Mouse (Mus musculus): Measurements from ENCODE around the gene Fam122a.

Gene Fam122a

DNA sequence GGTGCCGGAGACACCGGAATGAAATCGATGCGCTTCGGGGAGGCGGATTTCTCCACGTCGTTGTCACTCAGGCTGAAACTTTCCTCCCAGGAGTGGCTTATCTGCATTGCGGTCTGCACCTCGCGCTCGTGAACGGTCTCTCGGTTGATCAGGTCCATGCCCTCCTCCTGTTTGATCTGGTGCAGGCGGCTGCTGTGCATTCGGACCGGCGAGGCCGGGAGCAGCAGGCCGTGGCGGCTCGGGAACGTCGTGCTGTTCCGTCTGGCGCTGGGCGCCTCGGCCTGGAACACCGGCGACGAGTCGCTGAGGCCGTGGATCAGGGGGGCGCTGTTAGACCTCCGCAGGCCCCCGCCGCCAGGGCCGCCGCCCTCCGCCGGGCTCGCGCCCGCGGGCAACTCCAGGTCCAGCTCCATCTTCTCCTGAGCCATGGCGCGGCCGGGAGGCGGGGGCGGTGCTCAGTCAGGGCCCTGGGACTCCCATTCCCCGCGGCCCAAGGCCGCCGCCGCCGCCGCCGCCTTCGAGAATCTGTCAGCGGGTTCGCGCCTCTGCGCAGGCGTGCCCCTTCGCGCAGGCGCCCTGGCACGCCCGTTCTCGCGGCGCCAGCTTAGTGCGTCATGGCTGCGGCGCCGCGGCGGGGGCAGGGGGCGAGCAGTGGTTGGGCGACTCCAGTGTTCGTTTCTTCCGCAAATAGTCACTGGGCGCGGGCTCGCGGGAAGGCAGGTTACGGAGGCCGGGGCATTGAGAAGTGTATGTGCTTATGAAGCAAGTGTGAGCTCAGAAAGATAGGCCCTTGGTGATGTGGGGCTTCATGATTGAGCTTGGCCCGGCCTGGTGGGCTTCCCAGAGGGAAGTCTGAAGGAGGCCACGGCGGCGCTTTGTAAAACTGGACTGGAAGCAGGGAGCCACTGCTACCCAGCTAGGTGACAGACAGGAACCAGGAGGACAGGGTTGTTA lies at the start of gene Fam122a:
Fam122a (minus strand) TSS at position 428 of the 954 bp plus-strand sequence.
- DNase-seq (ENCODE audit: low read depth, low spot score): peak; percentile 90

- DNase-seq (ENCODE audit: low read depth, low spot score): no peak
These were observed 46.5 kb upstream of the Fam122a start for GRCm38 (mm10) chr19:24523476-24524313.

GRCm38 (mm10) chr19:24521997-24522396 lies 44.8 kb upstream of the Fam122a start:
- DNase-seq (ENCODE audit: low read depth, low spot score): no peak

DNA sequence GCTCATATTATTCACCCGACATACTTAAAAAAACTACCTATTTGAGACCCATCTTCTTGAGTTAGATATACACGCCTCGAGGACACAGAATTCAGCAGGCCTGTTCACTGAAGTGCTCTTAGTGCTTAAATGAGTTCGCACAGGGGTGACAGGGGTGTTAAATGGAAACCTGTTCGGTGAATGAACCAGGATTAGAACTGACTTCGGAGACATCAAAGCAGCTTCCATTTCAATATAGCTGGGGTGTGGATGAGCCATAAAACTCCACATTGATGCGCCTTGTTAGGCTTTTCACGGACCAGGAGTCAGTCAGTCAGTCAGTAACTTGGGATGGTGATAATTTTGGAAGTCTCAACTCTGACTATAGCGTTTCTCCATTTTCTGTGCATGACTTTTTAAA lies 44.0 kb upstream of the Fam122a start:
- no peak for DNase-seq (ENCODE audit: low read depth, low spot score)

- no peak for DNase-seq (ENCODE audit: low read depth, low spot score)
These were observed 42.7 kb upstream of the Fam122a start for GRCm38 (mm10) chr19:24519732-24520409.

- DNase-seq (ENCODE audit: low read depth, low spot score): no peak
These were observed 41.2 kb upstream of the Fam122a start for GRCm38 (mm10) chr19:24518384-24518783.

DNA sequence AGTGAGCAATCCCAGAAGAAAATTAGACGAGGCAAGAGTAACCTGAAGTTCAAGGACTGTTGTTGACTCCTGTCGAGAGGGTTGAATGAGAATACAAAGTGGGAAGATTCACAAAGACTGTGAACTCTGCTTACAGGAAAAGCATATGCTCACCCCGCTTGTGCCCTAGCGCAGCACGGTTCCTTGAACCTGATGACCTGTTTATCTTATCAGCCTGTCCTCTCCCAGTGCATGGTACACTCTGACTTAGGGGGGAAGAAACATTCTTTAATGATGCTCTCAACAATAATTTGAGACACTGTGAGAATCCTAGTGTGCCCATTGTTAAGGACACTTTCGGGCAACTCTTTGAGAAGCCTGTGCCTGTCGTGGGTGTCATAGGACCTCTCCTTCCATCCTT lies 39.9 kb upstream of the Fam122a start:
- DNase-seq (ENCODE audit: low read depth, low spot score): no peak

DNA sequence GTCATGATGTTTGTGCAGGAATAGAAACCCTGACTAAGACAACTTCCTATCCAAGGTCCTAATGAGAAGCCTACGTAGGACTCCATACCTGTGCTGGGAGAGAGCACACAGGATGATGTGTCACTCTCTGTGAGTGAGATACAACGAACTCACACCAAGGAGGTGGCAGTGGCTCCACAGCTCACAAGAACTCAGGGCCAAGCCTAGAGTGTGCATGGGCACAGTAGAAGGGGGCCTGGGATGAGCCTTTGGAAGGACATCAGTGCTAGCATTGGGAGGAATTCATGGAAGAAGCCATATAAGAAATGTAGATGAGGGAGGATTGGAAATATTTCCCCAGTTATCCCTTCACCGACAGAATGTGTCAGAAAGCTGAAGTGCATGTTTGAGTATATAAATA lies 38.8 kb upstream of the Fam122a start:
- no peak for DNase-seq (ENCODE audit: low read depth, low spot score)

- DNase-seq (ENCODE audit: low read depth, low spot score): no peak
These were observed 37.8 kb upstream of the Fam122a start for GRCm38 (mm10) chr19:24514661-24515642.

DNA sequence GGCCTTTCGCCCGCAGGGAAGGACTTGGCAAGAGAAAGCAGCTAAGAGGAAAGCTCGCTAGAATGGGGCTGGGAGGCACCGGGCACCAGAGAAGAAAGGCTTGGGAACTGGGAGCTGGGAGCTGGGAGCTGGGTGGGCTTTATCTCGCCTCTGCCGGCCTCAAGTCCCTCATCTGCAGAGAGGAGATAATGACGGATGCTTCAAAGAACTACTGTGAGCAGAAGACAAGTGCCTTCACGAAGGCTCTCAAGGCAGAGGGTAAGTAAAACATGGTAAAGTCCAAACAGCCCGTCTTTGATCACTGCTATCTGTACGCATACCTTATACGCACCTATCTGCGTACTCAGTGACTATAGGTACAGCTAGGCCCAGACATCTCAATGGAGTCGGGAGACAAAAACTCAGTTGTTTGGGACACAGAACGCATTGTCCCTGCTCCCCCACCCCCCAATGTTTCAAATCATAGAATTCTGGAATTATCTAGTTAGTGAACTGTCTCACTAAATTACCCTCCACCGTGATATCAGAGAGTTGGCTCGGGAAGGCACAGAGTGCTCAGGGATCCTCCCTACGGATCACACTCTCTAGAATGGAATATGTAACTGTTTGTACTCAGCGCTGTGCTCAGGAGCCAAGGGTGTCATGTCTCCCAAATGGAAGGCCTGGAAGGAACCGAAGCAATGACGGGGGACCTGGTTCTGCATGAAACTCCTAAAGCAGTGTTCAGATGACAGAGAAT lies 36.1 kb upstream of the Fam122a start:
- peak; percentile 20 for DNase-seq (ENCODE audit: low read depth, low spot score)

DNA sequence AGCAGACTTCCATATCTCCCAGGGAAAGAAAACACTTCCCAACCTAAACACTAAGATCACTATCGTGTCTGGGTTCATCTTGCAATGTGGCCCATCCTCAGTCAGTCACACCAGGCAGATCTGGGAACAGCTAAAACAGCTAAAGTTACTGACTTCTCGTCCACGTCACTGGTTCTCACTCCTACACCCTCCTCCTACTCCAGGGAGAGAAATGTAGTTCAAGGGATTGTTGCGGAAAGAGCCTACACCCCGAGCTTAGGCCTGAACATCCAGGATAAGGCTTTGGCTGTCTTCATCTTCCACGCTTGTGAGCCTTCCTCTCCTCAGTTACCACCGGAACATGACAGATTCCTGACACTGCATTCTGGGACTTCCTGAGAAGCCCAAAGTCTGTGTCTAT lies 34.8 kb upstream of the Fam122a start:
- no peak for DNase-seq (ENCODE audit: low read depth, low spot score)

DNA sequence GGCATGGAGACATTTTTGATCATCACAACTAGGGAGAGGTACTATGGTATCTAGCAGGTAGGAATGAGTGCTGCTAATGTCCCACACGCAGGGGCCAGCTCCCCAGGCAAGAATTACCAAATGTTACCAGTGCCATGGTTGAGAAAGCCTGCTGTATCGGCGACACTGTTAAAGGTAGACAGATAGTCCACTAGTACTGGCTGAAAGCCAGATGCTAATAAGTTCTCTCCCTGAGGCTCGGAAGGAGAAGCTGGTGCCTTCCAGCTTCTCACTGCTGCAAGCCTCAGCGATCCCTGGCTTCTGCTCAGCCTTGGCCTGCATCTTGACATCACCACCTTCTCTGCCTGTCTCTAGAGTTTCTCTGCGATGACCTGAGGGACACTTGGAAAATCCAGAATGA lies 32.2 kb upstream of the Fam122a start:
- no peak for DNase-seq (ENCODE audit: low read depth, low spot score)

- DNase-seq (ENCODE audit: low read depth, low spot score): peak; percentile 9
These were observed 31.1 kb upstream of the Fam122a start for GRCm38 (mm10) chr19:24508087-24508767.

DNA sequence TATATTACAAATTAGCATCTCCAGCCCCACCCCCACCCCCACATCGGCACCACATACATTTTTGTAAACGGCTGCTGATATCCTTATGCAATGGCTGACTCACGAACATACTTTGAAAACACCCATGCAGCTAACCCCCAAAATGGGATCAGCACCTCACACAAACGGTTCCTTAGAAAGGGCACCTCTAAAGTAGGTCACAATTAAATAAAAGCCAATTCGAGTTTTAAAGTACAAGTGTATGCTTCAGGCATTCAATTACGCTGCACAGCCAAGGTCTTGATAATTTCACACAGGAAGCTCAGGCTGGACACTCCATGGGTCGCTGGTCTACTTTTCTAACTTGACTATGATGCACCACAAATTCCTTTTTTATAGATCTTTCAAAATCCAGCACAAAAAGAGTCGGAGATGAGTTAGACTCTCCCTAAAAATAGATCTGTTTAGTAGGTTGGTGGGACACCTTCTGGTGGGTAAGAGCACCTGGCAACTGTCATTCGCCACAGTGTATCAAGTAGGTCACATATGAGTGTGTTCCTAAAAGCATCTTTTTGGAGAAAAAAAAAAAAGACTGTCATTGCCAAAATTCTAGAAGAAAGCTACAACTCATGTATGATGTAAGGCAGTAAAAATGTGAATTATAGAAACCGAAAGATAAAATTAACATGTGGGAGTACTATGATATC lies 25.7 kb upstream of the Fam122a start:
- no peak for DNase-seq (ENCODE audit: low read depth, low spot score)

GRCm38 (mm10) chr19:24501525-24501924 lies 24.4 kb upstream of the Fam122a start:
- no peak for DNase-seq (ENCODE audit: low read depth, low spot score)

DNA sequence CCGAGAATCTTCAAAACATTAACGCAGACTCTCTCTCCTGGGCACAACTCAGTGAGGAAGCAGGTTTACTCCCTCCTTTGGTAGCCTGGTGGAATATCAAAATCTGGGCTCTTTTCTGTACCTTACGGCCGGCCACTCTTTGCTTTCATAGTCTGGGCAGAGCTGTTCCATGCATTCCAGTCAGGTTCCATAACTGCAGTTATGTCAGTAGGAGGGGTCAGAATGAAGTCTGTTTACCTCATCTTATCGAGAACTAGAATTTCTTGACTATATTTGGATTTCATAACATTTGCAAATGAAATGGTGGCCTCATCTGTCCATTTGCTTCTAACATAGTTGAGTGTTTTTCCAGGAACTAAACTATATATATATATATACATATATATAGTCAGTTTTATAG lies 23.3 kb upstream of the Fam122a start:
- DNase-seq (ENCODE audit: low read depth, low spot score): no peak

DNA sequence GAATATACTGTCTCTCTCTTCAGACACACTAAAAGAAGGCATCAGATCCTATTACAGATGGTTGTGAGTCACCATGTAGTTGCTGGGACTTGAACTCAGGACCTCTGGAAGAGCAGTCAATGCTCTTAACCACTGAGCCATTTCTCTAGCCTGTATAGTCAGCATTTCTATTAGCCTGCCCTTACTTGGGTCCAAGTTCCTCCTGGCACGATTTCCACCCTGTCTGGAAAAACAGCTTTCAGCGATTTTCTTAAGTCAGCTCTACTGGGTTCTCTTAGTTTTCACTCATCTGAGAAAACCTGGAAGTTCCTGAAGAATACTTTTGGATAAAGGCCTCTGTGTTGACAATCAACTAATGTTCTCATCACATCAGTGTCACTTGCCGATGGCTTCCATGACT lies 22.1 kb upstream of the Fam122a start:
- no peak for DNase-seq (ENCODE audit: low read depth, low spot score)

GRCm38 (mm10) chr19:24493887-24494286 lies 16.7 kb upstream of the Fam122a start:
- DNase-seq (ENCODE audit: low read depth, low spot score): no peak

DNA sequence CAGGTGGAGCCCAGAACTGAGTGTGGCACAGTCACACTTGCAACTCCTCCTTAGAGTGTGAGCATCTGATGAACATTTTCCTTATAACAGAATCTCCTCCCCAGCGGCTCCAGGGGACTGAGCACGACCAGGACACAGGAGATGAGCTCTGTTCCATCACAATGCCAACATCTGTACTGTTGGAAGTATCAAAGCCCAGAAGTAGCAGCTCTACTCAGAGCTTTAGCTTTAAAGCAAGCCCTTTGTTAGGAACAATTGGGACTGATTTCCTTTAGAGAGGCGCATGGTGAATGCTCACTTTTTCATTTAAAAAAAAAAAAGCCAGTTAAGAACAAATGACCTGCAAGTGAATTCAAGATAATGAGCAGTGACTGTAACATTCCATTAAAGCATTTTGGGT lies 14.7 kb upstream of the Fam122a start:
- no peak for DNase-seq (ENCODE audit: low read depth, low spot score)

Measured in embryo, embryonic 11.5 days (tissue).